In the genomic region with DNA sequence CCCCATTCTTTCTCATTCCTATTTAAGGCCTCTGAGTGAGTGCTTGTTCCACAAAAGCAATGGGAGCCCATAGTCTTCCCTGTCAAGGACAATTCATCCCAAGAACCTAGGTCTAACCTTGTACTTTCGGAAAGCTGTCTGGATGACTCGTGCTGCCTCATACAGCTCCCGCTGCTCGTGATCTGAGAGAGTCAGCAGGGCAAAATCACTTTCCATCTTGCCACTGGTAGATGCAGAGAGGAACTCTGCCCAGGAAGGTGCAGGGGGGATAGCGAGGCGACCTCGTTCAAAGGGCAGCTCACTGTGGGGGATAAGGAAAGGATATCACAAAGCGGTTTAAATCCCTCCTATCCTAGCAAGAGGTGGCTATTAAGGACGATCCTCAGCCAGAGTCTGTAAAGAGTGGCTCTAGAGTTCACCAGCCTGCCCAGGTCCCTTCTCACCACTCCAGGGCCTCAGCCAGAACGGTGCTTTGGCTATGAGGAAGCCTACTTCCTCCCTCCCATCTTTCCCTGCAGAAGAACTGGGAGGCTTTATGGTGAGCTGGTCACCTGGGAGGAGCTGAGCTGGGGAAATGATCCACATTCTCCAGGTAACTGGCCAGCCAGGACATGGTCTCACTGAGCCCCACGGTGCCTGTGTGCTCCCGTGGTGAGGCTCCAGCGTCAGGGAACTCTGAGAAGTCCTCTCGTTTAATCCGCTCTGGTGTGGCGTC, we compare ENCODE assay signal across 10 mouse cellular contexts. TPM values are rescaled to one million over a fixed set of nuclear protein-coding genes. Genes with fewer than 3 reads are reported as not detected.
DNase-seq lines count a peak whose midpoint lies in the region; ATAC-seq and TF ChIP-seq lines count a peak whose summit lies in the region.
"Had no signal": no experiment of that assay in that cellular context is flagged by ENCODE, and none has a peak within 500 bp of the region (broad histone marks: within the 10 kb centered on the region; RNA-seq: fewer than 3 reads in every experiment).

No protein-coding gene starts in this region.

- H3K4me1 ChIP-seq in kidney, postnatal 0 days (replicated peaks; ENCODE audit: insufficient read depth, low read length): peaks cover 7% of the 10 kb centered on the region
- peaks cover 31% of the 10 kb centered on the region for H3K4me1 ChIP-seq in embryonic facial prominence, embryonic 13.5 days
- peaks cover 27% of the 10 kb centered on the region for H3K4me1 ChIP-seq in midbrain, embryonic 12.5 days

- 85% methylated on average over 16 of the region's 16 CpGs for WGBS in kidney, postnatal 0 days
- WGBS in embryonic facial prominence, embryonic 13.5 days: 87% methylated on average over 16 of the region's 16 CpGs
- WGBS in midbrain, embryonic 12.5 days: 80% methylated on average over 16 of the region's 16 CpGs

- no peak overlapping the region for H3K9ac ChIP-seq in kidney, postnatal 0 days (ENCODE audit: low read depth, low read length)
- H3K9ac ChIP-seq in embryonic facial prominence, embryonic 13.5 days: peak overlapping the region; percentile 82
- 0 out of 2 replicates have a peak overlapping the region, but pooled peaks have one; percentile 24 for H3K9ac ChIP-seq in midbrain, embryonic 12.5 days (replicated peaks)

- H3K4me2 ChIP-seq in kidney, postnatal 0 days (ENCODE audit: low read length): peak overlapping the region; percentile 96; the same call in 1 of the 2 replicates
- peak overlapping the region; percentile 82; the same call in 1 of the 2 replicates for H3K4me2 ChIP-seq in embryonic facial prominence, embryonic 13.5 days
- peak overlapping the region; percentile 94; the same call in 1 of the 2 replicates for H3K4me2 ChIP-seq in midbrain, embryonic 12.5 days (replicated peaks)

- H3K27ac ChIP-seq in kidney, postnatal 0 days: no peak overlapping the region
- H3K27ac ChIP-seq in embryonic facial prominence, embryonic 13.5 days: 0 out of 2 replicates have a peak overlapping the region, but pooled peaks have one; percentile 98
- H3K27ac ChIP-seq in midbrain, embryonic 12.5 days (replicated peaks): no peak overlapping the region

- no peak for TF ChIP-seq CTCF in kidney, postnatal 0 days (IDR thresholded peaks at IDR 0.05; ENCODE audit: low read depth)

- no peak for ATAC-seq in cerebellum, adult (ENCODE audit: insufficient number of reproducible peaks, low FRiP score, low TSS enrichment)
- ATAC-seq in kidney, postnatal 0 days (replicated peaks; ENCODE audit: low FRiP score, low read depth): no peak
- ATAC-seq in embryonic facial prominence, embryonic 13.5 days (ENCODE audit: insufficient number of reproducible peaks, insufficient read depth, low FRiP score, low TSS enrichment, low read depth): no peak
- ATAC-seq in midbrain, embryonic 12.5 days (ENCODE audit: low FRiP score, low read depth): no peak
- ATAC-seq: CD4-positive, CD25-positive, alpha-beta regulatory T cell, adult 4 months had no signal

- peak; percentile 35 for DNase-seq in cerebellum, adult 9-11 months
- DNase-seq in kidney, postnatal 0 days (ENCODE audit: low spot score): no peak
- DNase-seq in kidney, adult 8-10 months: no peak
- no peak for DNase-seq in layer of hippocampus, postnatal 14 days (ENCODE audit: low spot score in 2 of 2)
- no peak for DNase-seq in layer of hippocampus, adult 18-20 months (ENCODE audit: low spot score in 2 of 2)
- DNase-seq: lung, postnatal 36 days had no signal

- no peaks in the 10 kb centered on the region for H3K27me3 ChIP-seq in kidney, postnatal 0 days (ENCODE audit: insufficient read depth, low read length)
- no peaks in the 10 kb centered on the region for H3K27me3 ChIP-seq in embryonic facial prominence, embryonic 13.5 days
- H3K27me3 ChIP-seq in midbrain, embryonic 12.5 days: no peaks in the 10 kb centered on the region

- H3K4me3 ChIP-seq in kidney, postnatal 0 days (replicated peaks; ENCODE audit: low read depth, low read length): no peak overlapping the region
- H3K4me3 ChIP-seq in embryonic facial prominence, embryonic 13.5 days: 0 out of 2 replicates have a peak overlapping the region, but pooled peaks have one; percentile 69
- H3K4me3 ChIP-seq in midbrain, embryonic 12.5 days: no peak overlapping the region

- no peaks in the 10 kb centered on the region for H3K9me3 ChIP-seq in kidney, postnatal 0 days (replicated peaks; ENCODE audit: low read length)
- no peaks in the 10 kb centered on the region for H3K9me3 ChIP-seq in embryonic facial prominence, embryonic 13.5 days
- H3K9me3 ChIP-seq in midbrain, embryonic 12.5 days: no peaks in the 10 kb centered on the region

- peaks cover 17% of the 10 kb centered on the region; the same call in 1 of the 2 replicates for H3K36me3 ChIP-seq in kidney, postnatal 0 days (ENCODE audit: insufficient read depth, low read length)
- H3K36me3 ChIP-seq in embryonic facial prominence, embryonic 13.5 days: peaks cover 45% of the 10 kb centered on the region
- H3K36me3 ChIP-seq in midbrain, embryonic 12.5 days: peaks cover 38% of the 10 kb centered on the region

RNA-seq across cellular contexts. Expression of gene Spag7, which starts 2.3 kb away (rescaled TPM):
- polyA plus RNA-seq in kidney, postnatal 0 days (2015; fragmentation: Nextera tagmentation; extraction: Ambion mirVana): 91.5 and 102 TPM in 2 replicates
- 159 and 163 TPM in 2 replicates for polyA plus RNA-seq in embryonic facial prominence, embryonic 13.5 days (2015; fragmentation: Nextera tagmentation; extraction: Ambion mirVana)
- 156 and 160 TPM in 2 replicates for polyA plus RNA-seq in midbrain, embryonic 12.5 days (2016; fragmentation: Nextera tagmentation; extraction: Ambion mirVana)
- 10 to 100 TPM; 45.8 to 53.7 TPM for total RNA-seq in layer of hippocampus, postnatal 14 days (2021)
- 10 to 100 TPM; 50.5 to 51.9 TPM for total RNA-seq in layer of hippocampus, adult 18-20 months (2021)

RNA-seq across cellular contexts. Expression of gene Eno3, which starts 14.5 kb away (rescaled TPM):
- polyA plus RNA-seq in kidney, postnatal 0 days (2015; fragmentation: Nextera tagmentation; extraction: Ambion mirVana): 9.7 and 10.0 TPM in 2 replicates
- polyA plus RNA-seq in embryonic facial prominence, embryonic 13.5 days (2015; fragmentation: Nextera tagmentation; extraction: Ambion mirVana): 18.3 and 19.7 TPM in 2 replicates
- 12.0 and 12.7 TPM in 2 replicates for polyA plus RNA-seq in midbrain, embryonic 12.5 days (2016; fragmentation: Nextera tagmentation; extraction: Ambion mirVana)
- 10 to 100 TPM in 1 of 2 experiments, 1 to 10 TPM in 1; 5.9 to 10.1 TPM for total RNA-seq in layer of hippocampus, postnatal 14 days (2021)
- 1 to 10 TPM; 6.0 to 9.9 TPM for total RNA-seq in layer of hippocampus, adult 18-20 months (2021)

RNA-seq across cellular contexts. Expression of gene Camta2, which starts 16.4 kb away (rescaled TPM):
- polyA plus RNA-seq in kidney, postnatal 0 days (2015; fragmentation: Nextera tagmentation; extraction: Ambion mirVana): 9.2 and 9.4 TPM in 2 replicates
- 13.4 TPM in 2 replicates for polyA plus RNA-seq in embryonic facial prominence, embryonic 13.5 days (2015; fragmentation: Nextera tagmentation; extraction: Ambion mirVana)
- polyA plus RNA-seq in midbrain, embryonic 12.5 days (2016; fragmentation: Nextera tagmentation; extraction: Ambion mirVana): 13.0 and 14.9 TPM in 2 replicates
- total RNA-seq in layer of hippocampus, postnatal 14 days (2021): 100 to 1,000 TPM; 288 to 296 TPM
- total RNA-seq in layer of hippocampus, adult 18-20 months (2021): 100 to 1,000 TPM; 330 to 389 TPM

RNA-seq across cellular contexts. Expression of gene Pfn1, which starts 17.0 kb away (rescaled TPM):
- polyA plus RNA-seq in kidney, postnatal 0 days (2015; fragmentation: Nextera tagmentation; extraction: Ambion mirVana): 1,513 and 1,569 TPM in 2 replicates
- polyA plus RNA-seq in embryonic facial prominence, embryonic 13.5 days (2015; fragmentation: Nextera tagmentation; extraction: Ambion mirVana): 1,478 and 1,672 TPM in 2 replicates
- 1,047 and 1,099 TPM in 2 replicates for polyA plus RNA-seq in midbrain, embryonic 12.5 days (2016; fragmentation: Nextera tagmentation; extraction: Ambion mirVana)
- total RNA-seq in layer of hippocampus, postnatal 14 days (2021): 100 to 1,000 TPM; 340 to 380 TPM
- total RNA-seq in layer of hippocampus, adult 18-20 months (2021): 100 to 1,000 TPM; 326 to 341 TPM

RNA-seq across cellular contexts. Expression of gene Slc25a11, which starts 24.2 kb away (rescaled TPM):
- 227 and 239 TPM in 2 replicates for polyA plus RNA-seq in kidney, postnatal 0 days (2015; fragmentation: Nextera tagmentation; extraction: Ambion mirVana)
- 167 and 170 TPM in 2 replicates for polyA plus RNA-seq in embryonic facial prominence, embryonic 13.5 days (2015; fragmentation: Nextera tagmentation; extraction: Ambion mirVana)
- 138 and 149 TPM in 2 replicates for polyA plus RNA-seq in midbrain, embryonic 12.5 days (2016; fragmentation: Nextera tagmentation; extraction: Ambion mirVana)
- 100 to 1,000 TPM; 124 to 127 TPM for total RNA-seq in layer of hippocampus, postnatal 14 days (2021)
- total RNA-seq in layer of hippocampus, adult 18-20 months (2021): 100 to 1,000 TPM; 121 to 123 TPM
